Mouse (Mus musculus): ENCODE data around the gene Gm29666.

DNA sequence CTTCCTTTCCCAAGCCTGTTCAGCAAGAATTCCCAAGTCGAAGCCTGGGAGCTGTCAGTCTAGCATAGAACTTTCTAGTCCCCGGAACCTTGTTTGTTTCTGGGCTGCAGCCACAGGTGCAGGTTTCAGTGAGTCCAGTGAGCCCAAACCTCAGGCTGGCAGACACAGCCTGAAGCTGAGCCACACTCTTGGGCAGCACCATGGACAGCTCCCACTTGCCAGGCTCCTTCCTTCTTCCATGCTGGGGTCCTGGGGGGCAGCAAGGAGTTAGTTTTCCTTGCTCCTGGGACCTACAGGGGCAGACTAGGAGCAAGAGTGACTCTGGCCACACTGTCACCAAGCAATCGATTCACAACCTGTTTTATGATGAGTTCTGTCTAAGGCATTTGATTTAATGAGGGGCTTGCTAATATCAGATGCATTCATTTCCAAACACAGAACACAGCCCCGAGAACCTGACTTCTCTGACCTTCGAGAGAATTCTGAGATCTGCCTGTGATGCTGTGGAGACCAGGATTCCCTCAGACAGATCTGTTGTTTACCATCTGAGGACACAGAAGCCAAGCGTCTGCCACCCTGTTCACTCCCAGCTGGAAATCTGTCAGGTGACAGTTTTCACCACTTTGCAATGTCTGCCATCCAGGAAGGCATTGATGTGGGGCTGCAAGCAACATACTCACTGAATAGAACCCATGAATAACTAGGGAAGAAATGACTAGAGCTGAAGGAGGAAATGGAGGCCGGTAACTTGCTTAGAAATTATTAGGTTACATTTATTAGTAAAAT lies 45.9 kb upstream of the Gm29666 start:
- TF ChIP-seq POLR2A (IDR thresholded peaks at IDR 0.05; ENCODE audit: control insufficient read depth, extremely low read depth, insufficient read depth, low read length, poor library complexity) (no peak), CTCF (IDR thresholded peaks at IDR 0.05; ENCODE audit: borderline replicate concordance, control insufficient read depth, extremely low read depth, insufficient read depth, low read length, poor library complexity) (no peak)

All from thymus, adult 2 months (tissue).